Mouse (Mus musculus): ENCODE results near the gene Pmel.

Gene Pmel

GRCm38 (mm10) chr10:128748252-128748864 lies 44.4 kb downstream of the Pmel start:
- peak; percentile 72 to 86 for DNase-seq (ENCODE audit: low spot score in 2 of 2)

All from spleen, postnatal 4 days (tissue).